Mouse (Mus musculus) forebrain, embryonic 11.5 days (tissue): ENCODE measurements around the gene Aff3. TPM values are rescaled to one million over a fixed set of nuclear protein-coding genes. Genes with fewer than 3 reads are reported as not detected.

Experiments used
- ATAC-seq: fragments of 200-750 bp; cut with Nextera tagmentation; replicated peaks from 2 replicates; pipeline ENCODE4 v1.8.0; 2017; ENCODE audit warnings: moderate TSS enrichment; ENCODE audit not compliant: low FRiP score
- DNase-seq: peaks from one replicate; pipeline ENCODE4 v3.0.0-alpha.2; 2017; ENCODE audit warnings: low spot score
- H3K27ac ChIP-seq: fragments of 300-500 bp; sonication (generic); 2 replicates; pipeline ENCODE4 v1.5.1; 2014; ENCODE audit warnings: low read depth, low read length
- H3K27me3 ChIP-seq: fragments of 300-500 bp; sonication (generic); 2 replicates; pipeline ENCODE4 v1.6.1; 2014; ENCODE audit warnings: mild to moderate bottlenecking, low read length, mixed read lengths; ENCODE audit not compliant: control insufficient read depth, insufficient read depth
- H3K36me3 ChIP-seq: fragments of 300-500 bp; sonication (generic); 2 replicates; pipeline ENCODE4 v1.6.1; 2014; ENCODE audit warnings: mild to moderate bottlenecking, low read length, moderate library complexity, mixed read lengths; ENCODE audit not compliant: control insufficient read depth, insufficient read depth
- H3K4me1 ChIP-seq: fragments of 300-500 bp; sonication (generic); replicated peaks from 2 replicates; pipeline ENCODE4 v1.6.1; 2014; ENCODE audit warnings: low read length, mixed read lengths; ENCODE audit not compliant: control insufficient read depth, insufficient read depth
- H3K4me2 ChIP-seq: fragments of 300-500 bp; sonication (generic); 2 replicates; pipeline ENCODE4 v1.6.1; 2014; ENCODE audit warnings: low read depth, mild to moderate bottlenecking, low read length, moderate library complexity, mixed read lengths; ENCODE audit not compliant: severe bottlenecking
- H3K4me3 ChIP-seq: fragments of 300-500 bp; sonication (generic); 2 replicates; pipeline ENCODE4 v1.5.1; 2014; ENCODE audit warnings: low read depth, low read length
- H3K9ac ChIP-seq: fragments of 300-500 bp; sonication (generic); 2 replicates; pipeline ENCODE4 v1.6.1; 2014; ENCODE audit warnings: low read length
- H3K9me3 ChIP-seq: fragments of 300-500 bp; sonication (generic); 2 replicates; pipeline ENCODE4 v1.6.1; 2016; ENCODE audit warnings: low read length, mixed read lengths; ENCODE audit not compliant: control insufficient read depth
- WGBS: fragments of 180-500 bp; shearing (Covaris S2); extraction: QIAGEN DNeasy Blood & Tissue Kit; methylation state at CpG from one replicate; pipeline ENCODE4 v1.1.7; 2014; 5-methylcytosine and 5-hydroxymethylcytosine counted together
- polyA plus RNA-seq: library from polyadenylated mRNA; unstranded; fragments of >200 nt; fragmentation: Nextera tagmentation; extraction: Ambion mirVana; gene quantifications from 2 replicates; pipeline ENCODE4 v1.2.1, GENCODE M21; 2014

The Aff3 gene
- polyA plus RNA-seq, 1 experiment from 2014 or later, result 22.8 TPM

- no peaks in the 10 kb centered on the region for H3K36me3 ChIP-seq
- no peak overlapping the region for H3K4me3 ChIP-seq
- 70% methylated on average over 10 of the region's 10 CpGs for WGBS
- peaks cover 3% of the 10 kb centered on the region; the same call in 1 of the 2 replicates for H3K4me1 ChIP-seq
- H3K9me3 ChIP-seq, result no peaks in the 10 kb centered on the region
- no peak overlapping the region for H3K4me2 ChIP-seq
- H3K27ac ChIP-seq, result no peak overlapping the region
- ATAC-seq (no peak), DNase-seq (no peak)
- H3K9ac ChIP-seq, result no peak overlapping the region
- no peaks in the 10 kb centered on the region for H3K27me3 ChIP-seq
Measured at GRCm38 (mm10) chr1:38496886-38497528, 167.7 kb downstream of the Aff3 start.

- no peaks in the 10 kb centered on the region for H3K27me3 ChIP-seq
- no peak overlapping the region for H3K9ac ChIP-seq
- WGBS, result 97% methylated on average over 2 of the region's 2 CpGs
- H3K4me2 ChIP-seq, result no peak overlapping the region
- H3K4me1 ChIP-seq, result peaks cover 3% of the 10 kb centered on the region; the same call in 1 of the 2 replicates
- ATAC-seq (no peak), DNase-seq (no peak)
- H3K9me3 ChIP-seq, result no peaks in the 10 kb centered on the region
- no peak overlapping the region for H3K4me3 ChIP-seq
- H3K36me3 ChIP-seq, result no peaks in the 10 kb centered on the region
- no peak overlapping the region for H3K27ac ChIP-seq
Measured at GRCm38 (mm10) chr1:38495284-38495683, 169.5 kb downstream of the Aff3 start.

- Histone ChIP-seq H3K4me1 (no peaks in the 10 kb centered on the region), H3K27me3 (no peaks in the 10 kb centered on the region), H3K4me3 (no peak overlapping the region), H3K36me3 (no peaks in the 10 kb centered on the region), H3K4me2 (no peak overlapping the region), H3K27ac (no peak overlapping the region), H3K9me3 (no peaks in the 10 kb centered on the region), H3K9ac (no peak overlapping the region)
- WGBS, result 91% methylated on average over 6 of the region's 6 CpGs
- no peak for DNase-seq
- no peak for ATAC-seq
Measured at GRCm38 (mm10) chr1:38489733-38490132, 175.0 kb downstream of the Aff3 start.

- Histone ChIP-seq H3K4me3 (no peak overlapping the region), H3K9ac (no peak overlapping the region), H3K36me3 (no peaks in the 10 kb centered on the region), H3K27me3 (no peaks in the 10 kb centered on the region), H3K9me3 (no peaks in the 10 kb centered on the region), H3K4me2 (no peak overlapping the region), H3K27ac (no peak overlapping the region), H3K4me1 (no peaks in the 10 kb centered on the region)
- DNase-seq (no peak), ATAC-seq (no peak)
- 83% methylated on average over 8 of the region's 8 CpGs for WGBS
Measured at GRCm38 (mm10) chr1:38488667-38489210, 176.0 kb downstream of the Aff3 start.

- Histone ChIP-seq H3K4me2 (no peak overlapping the region), H3K9me3 (no peaks in the 10 kb centered on the region), H3K27ac (no peak overlapping the region), H3K4me3 (no peak overlapping the region), H3K36me3 (no peaks in the 10 kb centered on the region), H3K4me1 (no peaks in the 10 kb centered on the region), H3K9ac (no peak overlapping the region), H3K27me3 (no peaks in the 10 kb centered on the region)
- 94% methylated on average over 2 of the region's 2 CpGs for WGBS
- DNase-seq (no peak), ATAC-seq (no peak)
Measured at GRCm38 (mm10) chr1:38487884-38488283, 176.9 kb downstream of the Aff3 start.

GRCm38 (mm10) chr1:38483191-38483590 lies 181.6 kb downstream of the Aff3 start:
- H3K4me1 ChIP-seq, result no peaks in the 10 kb centered on the region
- H3K4me3 ChIP-seq, result no peak overlapping the region
- H3K27ac ChIP-seq, result no peak overlapping the region
- H3K36me3 ChIP-seq, result no peaks in the 10 kb centered on the region
- no peak overlapping the region for H3K4me2 ChIP-seq
- H3K9me3 ChIP-seq, result no peaks in the 10 kb centered on the region
- H3K27me3 ChIP-seq, result no peaks in the 10 kb centered on the region
- WGBS, result 71% methylated on average over 2 of the region's 2 CpGs
- DNase-seq, result no peak
- ATAC-seq, result no peak
- no peak overlapping the region for H3K9ac ChIP-seq

- 75% methylated on average over 9 of the region's 9 CpGs for WGBS
- DNase-seq, result no peak
- no peak for ATAC-seq
Measured at GRCm38 (mm10) chr1:38478246-38478743, 186.5 kb downstream of the Aff3 start.

GRCm38 (mm10) chr1:38470817-38471216 lies 193.9 kb downstream of the Aff3 start:
- Histone ChIP-seq H3K4me1 (no peaks in the 10 kb centered on the region; the same call in 1 of the 2 replicates), H3K4me3 (no peak overlapping the region), H3K4me2 (no peak overlapping the region), H3K9me3 (no peaks in the 10 kb centered on the region), H3K27ac (no peak overlapping the region), H3K9ac (no peak overlapping the region), H3K36me3 (no peaks in the 10 kb centered on the region), H3K27me3 (no peaks in the 10 kb centered on the region)
- no peak for ATAC-seq
- DNase-seq, result no peak
- WGBS, result 82% methylated on average over 11 of the region's 11 CpGs

More at GRCm38 (mm10) chr1:38478246-38478743, 186.5 kb downstream of the Aff3 start:
- Histone ChIP-seq H3K9me3 (no peaks in the 10 kb centered on the region), H3K9ac (no peak overlapping the region), H3K27me3 (no peaks in the 10 kb centered on the region), H3K27ac (no peak overlapping the region), H3K36me3 (no peaks in the 10 kb centered on the region), H3K4me1 (no peaks in the 10 kb centered on the region), H3K4me3 (no peak overlapping the region), H3K4me2 (no peak overlapping the region)

- no peak overlapping the region for H3K4me2 ChIP-seq
- H3K36me3 ChIP-seq, result no peaks in the 10 kb centered on the region
- no peak overlapping the region for H3K4me3 ChIP-seq
- H3K27ac ChIP-seq, result no peak overlapping the region
- no peak overlapping the region for H3K9ac ChIP-seq
- ATAC-seq (no peak), DNase-seq (no peak)
- no peaks in the 10 kb centered on the region; the same call in 1 of the 2 replicates for H3K4me1 ChIP-seq
- 85% methylated on average over 5 of the region's 5 CpGs for WGBS
- H3K9me3 ChIP-seq, result no peaks in the 10 kb centered on the region
- H3K27me3 ChIP-seq, result no peaks in the 10 kb centered on the region
Measured at GRCm38 (mm10) chr1:38470166-38470565, 194.6 kb downstream of the Aff3 start.
